Mouse (Mus musculus) heart, embryonic 14.5 days (tissue): ENCODE results near the gene Saysd1. TPM values are rescaled to one million over a fixed set of nuclear protein-coding genes. Genes with fewer than 3 reads are reported as not detected.

Source experiments
- ATAC-seq: fragments of 200-750 bp; cut with Nextera tagmentation; 2 replicates; pipeline ENCODE4 v1.8.0; 2017; ENCODE audit warnings: low read depth, moderate TSS enrichment; ENCODE audit not compliant: insufficient number of reproducible peaks, insufficient read depth, low FRiP score
- H3K27ac ChIP-seq, 2 experiments: fragments of 200-500 bp in 1 of 2; fragments of 300-500 bp in 1 of 2; sonication (generic) in 1 of 2; replicated peaks in 1 of 2; 2 replicates each; pipeline ENCODE4 v1.5.1; 2012 to 2014; ENCODE audit warnings: low read depth in 2 of 2, low read length in 2 of 2, control low read depth in 1 of 2, mild to moderate bottlenecking in 1 of 2, mixed read lengths in 1 of 2; ENCODE audit not compliant: control insufficient read depth in 1 of 2, insufficient read depth in 1 of 2
- H3K27me3 ChIP-seq: fragments of 300-500 bp; sonication (generic); 2 replicates; pipeline ENCODE4 v1.6.1; 2014; ENCODE audit warnings: mild to moderate bottlenecking, low read length, control low read depth; ENCODE audit not compliant: control insufficient read depth, insufficient read depth
- H3K36me3 ChIP-seq: fragments of 300-500 bp; sonication (generic); 2 replicates; pipeline ENCODE4 v1.6.1; 2014; ENCODE audit warnings: mild to moderate bottlenecking, control low read depth, low read length, mixed read lengths; ENCODE audit not compliant: control insufficient read depth, insufficient read depth
- H3K4me1 ChIP-seq, 2 experiments: fragments of 200-500 bp in 1 of 2; fragments of 300-500 bp in 1 of 2; sonication (generic) in 1 of 2; 2 replicates each; pipeline ENCODE4 v1.6.1; 2012 to 2014; ENCODE audit warnings: low read length in 2 of 2, control low read depth in 1 of 2, mixed read lengths in 1 of 2; ENCODE audit not compliant: control insufficient read depth in 2 of 2, insufficient read depth in 2 of 2
- H3K4me2 ChIP-seq: fragments of 300-500 bp; sonication (generic); 2 replicates; pipeline ENCODE4 v1.6.1; 2014; ENCODE audit warnings: mild to moderate bottlenecking, low read length
- H3K4me3 ChIP-seq, 2 experiments: fragments of 200-500 bp in 1 of 2; fragments of 300-500 bp in 1 of 2; sonication (generic) in 1 of 2; 2 replicates each; pipeline ENCODE4 v1.5.1; 2012 to 2014; ENCODE audit warnings: low read length in 2 of 2, mild to moderate bottlenecking in 2 of 2, control low read depth in 1 of 2, low read depth in 1 of 2, moderate library complexity in 1 of 2; ENCODE audit not compliant: control insufficient read depth in 1 of 2, insufficient read depth in 1 of 2
- H3K9ac ChIP-seq: fragments of 300-500 bp; sonication (generic); 2 replicates; pipeline ENCODE4 v1.6.1; 2014; ENCODE audit warnings: mild to moderate bottlenecking, low read length
- H3K9me3 ChIP-seq: fragments of 300-500 bp; sonication (generic); 2 replicates; pipeline ENCODE4 v1.6.1; 2016; ENCODE audit warnings: low read length, control low read depth; ENCODE audit not compliant: control insufficient read depth
- WGBS: fragments of 180-500 bp; shearing (Covaris S2); extraction: QIAGEN DNeasy Blood & Tissue Kit; methylation state at CpG from one replicate; pipeline ENCODE4 v1.1.7; 2014; 5-methylcytosine and 5-hydroxymethylcytosine counted together
- polyA plus RNA-seq: library from polyadenylated mRNA; unstranded; fragments of >200 nt; fragmentation: Nextera tagmentation; extraction: Ambion mirVana; gene quantifications from 2 replicates; pipeline ENCODE4 v1.2.1, GENCODE M21; 2014

Gene Saysd1
- polyA plus RNA-seq, 1 experiment from 2014 or later, result 12.4 TPM

GRCm38 (mm10) chr14:20082536-20083325 lies 55.6 kb downstream of the Saysd1 start:
- peak overlapping the region; percentile 79 for H3K4me2 ChIP-seq
- peak; percentile 94 for ATAC-seq
- WGBS, result 2% methylated on average over 56 of the region's 56 CpGs

GRCm38 (mm10) chr14:20081937-20082533 lies 56.3 kb downstream of the Saysd1 start:
- Histone ChIP-seq H3K27ac (peak overlapping the region; percentile 87 to 91), H3K36me3 (peaks cover 11% of the 10 kb centered on the region; the same call in 1 of the 2 replicates), H3K27me3 (no peaks in the 10 kb centered on the region), H3K4me3 (peak overlapping the region; percentile 47 to 57), H3K4me2 (peak overlapping the region; percentile 79), H3K4me1 (peaks cover 4 to 9% of the 10 kb centered on the region in 2 experiments), H3K9ac (peak overlapping the region; percentile 70), H3K9me3 (no peaks in the 10 kb centered on the region)
- ATAC-seq, result no peak
- 56% methylated on average over 5 of the region's 5 CpGs for WGBS

More at GRCm38 (mm10) chr14:20082536-20083325, 55.6 kb downstream of the Saysd1 start:
- Histone ChIP-seq H3K9me3 (no peaks in the 10 kb centered on the region), H3K4me1 (peaks cover 4 to 9% of the 10 kb centered on the region in 2 experiments), H3K27me3 (no peaks in the 10 kb centered on the region), H3K36me3 (peaks cover 9% of the 10 kb centered on the region; the same call in 1 of the 2 replicates), H3K4me3 (peak overlapping the region; percentile 47 to 57), H3K9ac (peak overlapping the region; percentile 70), H3K27ac (peak overlapping the region; percentile 87 to 91)

GRCm38 (mm10) chr14:20081084-20081483 lies 57.2 kb downstream of the Saysd1 start:
- WGBS, result 85% methylated on average over 1 of the region's 1 CpGs
- H3K9ac ChIP-seq, result no peak overlapping the region
- no peak overlapping the region for H3K27ac ChIP-seq
- H3K4me3 ChIP-seq, result no peak overlapping the region
- no peak overlapping the region for H3K4me2 ChIP-seq
- peaks cover 16% of the 10 kb centered on the region; the same call in 1 of the 2 replicates for H3K36me3 ChIP-seq
- H3K9me3 ChIP-seq, result no peaks in the 10 kb centered on the region
- H3K27me3 ChIP-seq, result no peaks in the 10 kb centered on the region
- peaks cover 4 to 9% of the 10 kb centered on the region in 2 experiments for H3K4me1 ChIP-seq
- no peak for ATAC-seq

- H3K4me2 ChIP-seq, result no peak overlapping the region
- peaks cover 3 to 6% of the 10 kb centered on the region in 2 experiments; a peak in 2 of 4 replicates for H3K4me1 ChIP-seq
- WGBS, result 78% methylated on average over 6 of the region's 6 CpGs
- H3K27ac ChIP-seq, result no peak overlapping the region
- no peaks in the 10 kb centered on the region for H3K9me3 ChIP-seq
- no peak for ATAC-seq
- no peak overlapping the region for H3K9ac ChIP-seq
- no peak overlapping the region for H3K4me3 ChIP-seq
- H3K27me3 ChIP-seq, result no peaks in the 10 kb centered on the region
- H3K36me3 ChIP-seq, result peaks cover 16% of the 10 kb centered on the region; the same call in 1 of the 2 replicates
Measured at GRCm38 (mm10) chr14:20077181-20077580, 61.2 kb downstream of the Saysd1 start.

- ATAC-seq, result no peak
- Histone ChIP-seq H3K36me3 (peaks cover 14% of the 10 kb centered on the region; the same call in 1 of the 2 replicates), H3K27me3 (no peaks in the 10 kb centered on the region), H3K4me2 (no peak overlapping the region), H3K4me1 (no peaks in the 10 kb centered on the region), H3K9ac (no peak overlapping the region), H3K9me3 (no peaks in the 10 kb centered on the region), H3K27ac (no peak overlapping the region), H3K4me3 (no peak overlapping the region)
- 91% methylated on average over 7 of the region's 7 CpGs for WGBS
Measured at GRCm38 (mm10) chr14:20075544-20075943, 62.8 kb downstream of the Saysd1 start.

GRCm38 (mm10) chr14:20074759-20075158 lies 63.6 kb downstream of the Saysd1 start:
- Histone ChIP-seq H3K9ac (no peak overlapping the region), H3K4me3 (no peak overlapping the region), H3K4me1 (no peaks in the 10 kb centered on the region), H3K4me2 (no peak overlapping the region), H3K36me3 (peaks cover 7% of the 10 kb centered on the region; the same call in 1 of the 2 replicates), H3K27ac (no peak overlapping the region), H3K27me3 (no peaks in the 10 kb centered on the region), H3K9me3 (no peaks in the 10 kb centered on the region)
- 68% methylated on average over 1 of the region's 1 CpGs for WGBS
- no peak for ATAC-seq

- H3K36me3 ChIP-seq, result no peaks in the 10 kb centered on the region
- H3K4me1 ChIP-seq, result no peaks in the 10 kb centered on the region
- ATAC-seq, result 0 out of 2 replicates have a peak, but pooled peaks have one; percentile 59
- H3K4me3 ChIP-seq, result no peak overlapping the region
- no peak overlapping the region for H3K4me2 ChIP-seq
- no peaks in the 10 kb centered on the region for H3K9me3 ChIP-seq
- H3K9ac ChIP-seq, result no peak overlapping the region
- no peak overlapping the region for H3K27ac ChIP-seq
- H3K27me3 ChIP-seq, result no peaks in the 10 kb centered on the region
Measured at GRCm38 (mm10) chr14:20070629-20071028, 67.7 kb downstream of the Saysd1 start.
